Mouse (Mus musculus) limb, embryonic 13.5 days (tissue): ENCODE measurements around the gene 1500009C09Rik. TPM values are rescaled to one million over a fixed set of nuclear protein-coding genes. Genes with fewer than 3 reads are reported as not detected.

ENCODE experiments used
- ATAC-seq: fragments of 200-750 bp; cut with Nextera tagmentation; 2 replicates; pipeline ENCODE4 v1.8.0; 2017; ENCODE audit warnings: low read depth, moderate number of reproducible peaks, moderate TSS enrichment; ENCODE audit not compliant: low FRiP score
- H3K27ac ChIP-seq: fragments of 300-500 bp; sonication (generic); 2 replicates; pipeline ENCODE4 v1.5.1; 2015; ENCODE audit warnings: inconsistent platforms, mild to moderate bottlenecking, moderate library complexity
- H3K27me3 ChIP-seq: fragments of 300-500 bp; sonication (generic); 2 replicates; pipeline ENCODE4 v1.6.1; 2015; ENCODE audit warnings: mild to moderate bottlenecking, inconsistent platforms
- H3K36me3 ChIP-seq: fragments of 300-500 bp; sonication (generic); 2 replicates; pipeline ENCODE4 v1.6.1; 2015; ENCODE audit warnings: inconsistent platforms, mild to moderate bottlenecking, moderate library complexity
- H3K4me1 ChIP-seq: fragments of 300-500 bp; sonication (generic); 2 replicates; pipeline ENCODE4 v1.6.1; 2015; ENCODE audit warnings: inconsistent platforms
- H3K4me2 ChIP-seq: fragments of 300-500 bp; sonication (generic); replicated peaks from 2 replicates; pipeline ENCODE4 v1.6.1; 2015; ENCODE audit warnings: inconsistent platforms, mild to moderate bottlenecking, moderate library complexity
- H3K4me3 ChIP-seq: fragments of 300-500 bp; sonication (generic); 2 replicates; pipeline ENCODE4 v1.5.1; 2015; ENCODE audit warnings: moderate library complexity, mild to moderate bottlenecking, inconsistent platforms
- H3K9ac ChIP-seq: fragments of 300-500 bp; sonication (generic); 2 replicates; pipeline ENCODE4 v1.6.1; 2015; ENCODE audit warnings: mild to moderate bottlenecking, inconsistent platforms
- H3K9me3 ChIP-seq: fragments of 300-500 bp; sonication (generic); 2 replicates; pipeline ENCODE4 v1.6.1; 2016; ENCODE audit warnings: inconsistent platforms
- WGBS: fragments of 180-500 bp; shearing (Covaris S2); methylation state at CpG from one replicate; pipeline ENCODE4 v1.1.7; 2015; 5-methylcytosine and 5-hydroxymethylcytosine counted together
- polyA plus RNA-seq: library from polyadenylated mRNA; unstranded; fragments of >200 nt; fragmentation: Nextera tagmentation; extraction: Ambion mirVana; gene quantifications from 2 replicates; pipeline ENCODE4 v1.2.1, GENCODE M21; 2015

Gene 1500009C09Rik
- polyA plus RNA-seq, 1 experiment from 2014 or later, result not detected

GRCm38 (mm10) chr15:82307107-82307506, 54.9 kb downstream of the 1500009C09Rik start:
- Histone ChIP-seq H3K4me2 (no peak overlapping the region), H3K9ac (no peak overlapping the region), H3K4me3 (no peak overlapping the region), H3K36me3 (no peaks in the 10 kb centered on the region), H3K9me3 (no peaks in the 10 kb centered on the region), H3K27ac (no peak overlapping the region), H3K4me1 (no peaks in the 10 kb centered on the region), H3K27me3 (no peaks in the 10 kb centered on the region)
- no peak for ATAC-seq
- 89% methylated on average over 3 of the region's 3 CpGs for WGBS

GRCm38 (mm10) chr15:82308416-82308815, 56.2 kb downstream of the 1500009C09Rik start:
- WGBS, result 61% methylated on average over 3 of the region's 3 CpGs
- Histone ChIP-seq H3K4me3 (no peak overlapping the region), H3K27me3 (no peaks in the 10 kb centered on the region), H3K27ac (no peak overlapping the region), H3K4me1 (no peaks in the 10 kb centered on the region), H3K4me2 (no peak overlapping the region), H3K36me3 (no peaks in the 10 kb centered on the region), H3K9ac (no peak overlapping the region), H3K9me3 (no peaks in the 10 kb centered on the region)
- ATAC-seq, result no peak

Other genes with a start within 250 kb of the 1500009C09Rik start
- gene Desi1, start 218.5 kb upstream of the 1500009C09Rik start, polyA plus RNA-seq, result 26.6 and 26.9 TPM in 2 replicates
- gene Snu13, start 204.8 kb upstream of the 1500009C09Rik start, polyA plus RNA-seq, result 294 and 308 TPM in 2 replicates
- 0.03 TPM in 1 of 2 replicates, not detected in the other for gene 4930407I10Rik, start 193.2 kb upstream of the 1500009C09Rik start, polyA plus RNA-seq
- 0.11 and 0.17 TPM in 2 replicates for gene Mei1, start 182.4 kb upstream of the 1500009C09Rik start, polyA plus RNA-seq
- gene Ccdc134, start 124.5 kb upstream of the 1500009C09Rik start, polyA plus RNA-seq, result 27.6 and 30.3 TPM in 2 replicates
- gene Srebf2, start 105.2 kb upstream of the 1500009C09Rik start, polyA plus RNA-seq, result 168 and 173 TPM in 2 replicates
- 0.15 and 0.34 TPM in 2 replicates for gene Shisa8, start 39.6 kb upstream of the 1500009C09Rik start, polyA plus RNA-seq
- gene Tnfrsf13c, start 28.0 kb upstream of the 1500009C09Rik start, polyA plus RNA-seq, result 0.13 and 0.15 TPM in 2 replicates
- 62.5 and 62.6 TPM in 2 replicates for gene Cenpm, start 7.6 kb upstream of the 1500009C09Rik start, polyA plus RNA-seq
- gene Sept3, start 22.5 kb downstream of the 1500009C09Rik start, polyA plus RNA-seq, result 25.6 and 26.1 TPM in 2 replicates
- gene Wbp2nl, start 46.6 kb downstream of the 1500009C09Rik start, polyA plus RNA-seq, result not detected in 2 replicates
- gene Naga, start 86.5 kb downstream of the 1500009C09Rik start, polyA plus RNA-seq, result 45.5 and 48.1 TPM in 2 replicates
- 17.9 and 18.6 TPM in 2 replicates for gene Pheta2, start 86.5 kb downstream of the 1500009C09Rik start, polyA plus RNA-seq
- 239 and 258 TPM in 2 replicates for gene Smdt1, start 86.6 kb downstream of the 1500009C09Rik start, polyA plus RNA-seq
- gene Ndufa6, start 101.9 kb downstream of the 1500009C09Rik start, polyA plus RNA-seq, result 294 and 300 TPM in 2 replicates
- 7.3 and 9.5 TPM in 2 replicates for gene Cyp2d22, start 127.9 kb downstream of the 1500009C09Rik start, polyA plus RNA-seq
- gene Cyp2d11, start 141.6 kb downstream of the 1500009C09Rik start, polyA plus RNA-seq, result not detected in 2 replicates
- gene Cyp2d10, start 154.8 kb downstream of the 1500009C09Rik start, polyA plus RNA-seq, result 0.15 TPM in 1 of 2 replicates, not detected in the other
- gene Cyp2d9, start 181.0 kb downstream of the 1500009C09Rik start, polyA plus RNA-seq, result not detected in 2 replicates